Mouse (Mus musculus) frontal cortex, postnatal 25 days (tissue): Measurements from ENCODE around the gene Kmt5a.
A peak's percentile ranks its signal among the peaks of the same experiment; 100 is the strongest.
"Not testable (repeated sequence)": the region's sequence is repeated elsewhere in the genome, so short reads cannot be mapped to it uniquely, and the experiment has no call there.

Source experiments
- DNase-seq, 2 experiments: peaks; one replicate each; pipeline ENCODE4 v3.0.0; 2022; ENCODE audit warnings: low spot score in 2 of 2

The Kmt5a gene

DNA sequence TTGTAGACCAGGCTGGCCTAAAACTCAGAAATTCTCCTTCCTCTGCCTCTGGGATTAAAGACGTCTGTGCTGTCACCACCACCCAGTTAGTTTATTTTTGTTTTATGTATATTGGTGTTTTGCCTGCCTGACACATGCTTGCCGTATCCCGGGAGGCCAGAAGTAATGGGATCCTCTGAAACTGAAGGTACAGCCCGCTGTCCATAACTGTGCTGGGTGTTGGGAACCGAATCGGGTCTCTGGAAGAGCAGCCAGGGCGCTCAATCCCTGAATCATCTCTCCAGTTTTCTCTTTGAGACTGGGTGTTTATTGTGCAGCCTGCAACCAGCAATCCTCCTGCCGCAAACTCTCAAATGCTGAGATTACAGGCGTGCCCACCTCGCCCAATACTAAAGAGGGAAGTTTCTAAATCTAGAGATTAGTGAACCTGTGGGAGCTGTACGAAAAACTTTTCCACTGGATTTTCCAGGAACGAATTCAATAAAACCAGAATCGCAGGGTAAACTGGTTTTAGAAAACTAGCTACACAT is 42.8 kb downstream of the Kmt5a start:
- DNase-seq = no peak

DNA sequence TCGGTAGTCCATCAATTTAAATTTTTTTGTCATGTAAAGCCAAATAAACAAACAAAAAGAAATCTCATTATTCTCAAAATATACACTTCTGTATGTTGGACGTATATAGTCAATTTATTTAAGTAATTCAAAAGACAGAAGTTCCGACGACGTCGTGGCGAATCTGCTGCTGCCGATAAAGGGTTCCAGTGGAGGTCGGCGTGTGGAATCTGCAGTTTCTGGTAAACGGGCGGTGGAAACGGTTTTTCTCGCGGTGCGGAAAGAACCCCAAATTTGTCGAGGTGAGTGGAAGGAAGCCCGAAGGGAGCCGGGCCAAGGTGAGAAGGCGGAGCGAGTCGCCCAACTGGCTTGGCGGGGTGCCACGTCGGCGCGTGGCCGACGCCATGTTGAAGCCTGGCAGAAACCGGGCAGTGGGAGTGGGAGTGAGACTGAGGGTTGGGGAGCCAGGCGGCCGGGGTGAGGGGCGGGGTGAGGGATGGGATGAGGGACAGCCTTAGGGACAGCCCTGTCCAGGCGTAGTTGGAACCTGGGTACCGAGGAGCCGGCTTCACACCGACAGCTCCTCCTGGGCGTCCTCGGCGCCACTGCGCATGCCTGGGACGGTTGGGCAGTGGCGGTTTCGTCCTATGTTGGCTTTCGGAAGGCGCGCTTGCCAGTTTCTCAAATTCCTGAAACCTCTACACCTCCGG is 43.4 kb downstream of the Kmt5a start, which contains the start of gene Snrnp35:
Snrnp35 (plus strand) TSS at position 169 of the 689 bp plus-strand sequence.
- DNase-seq = peak; percentile 80 to 85

DNA sequence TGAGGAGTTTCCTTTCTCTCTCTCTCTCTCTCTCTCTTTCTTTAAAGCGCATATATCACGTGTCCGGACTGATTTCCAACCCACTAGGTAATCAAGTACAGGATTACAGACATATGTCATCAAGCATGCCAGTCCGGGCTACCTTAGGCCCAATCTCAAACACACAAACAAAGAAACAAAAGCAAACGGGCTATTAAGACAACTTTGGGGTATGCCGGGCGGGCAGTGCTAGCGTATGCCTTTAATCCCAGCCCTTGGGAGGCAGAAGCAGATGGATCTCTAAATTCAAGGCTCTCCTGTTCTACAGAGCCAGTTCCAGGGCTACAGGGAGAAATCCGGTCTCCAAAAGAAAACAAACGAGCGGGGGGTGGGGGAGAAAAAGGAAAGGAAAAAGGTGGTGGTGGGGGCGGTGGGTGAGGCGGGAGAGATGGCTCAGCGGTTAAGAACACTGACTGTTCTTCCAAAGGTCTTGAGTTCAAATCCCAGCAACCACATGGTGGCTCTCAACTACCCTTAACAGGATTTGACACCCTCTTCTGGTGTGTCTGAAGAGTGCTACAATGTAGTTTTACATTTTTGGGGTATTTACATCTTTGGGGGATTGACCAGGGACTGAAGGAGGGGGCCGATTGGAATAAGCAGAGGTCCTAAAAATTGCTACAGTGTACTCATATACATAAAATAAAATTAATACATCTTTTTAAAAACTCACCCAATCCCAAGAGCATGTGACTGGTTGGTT is 44.1 kb downstream of the Kmt5a start:
- DNase-seq = no peak

DNA sequence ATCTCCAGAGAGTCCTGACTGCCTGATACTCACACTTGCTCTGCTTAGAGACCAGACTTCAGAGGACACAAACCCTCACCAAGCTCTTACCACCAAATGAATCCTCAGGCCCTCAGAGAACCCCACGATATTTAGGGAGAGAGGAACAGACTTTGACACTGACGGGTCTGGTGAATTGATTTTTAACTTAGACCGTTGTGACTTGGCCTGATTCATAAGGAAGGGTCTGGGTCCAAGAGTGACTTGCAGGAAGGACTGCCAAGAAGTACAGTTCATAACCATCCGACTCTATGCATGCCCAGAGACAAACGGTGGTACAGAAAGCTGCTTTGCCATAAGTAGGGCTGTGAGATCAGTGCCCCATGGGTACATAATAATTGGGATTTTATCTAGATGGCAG is 45.9 kb downstream of the Kmt5a start:
- DNase-seq = no peak

DNA sequence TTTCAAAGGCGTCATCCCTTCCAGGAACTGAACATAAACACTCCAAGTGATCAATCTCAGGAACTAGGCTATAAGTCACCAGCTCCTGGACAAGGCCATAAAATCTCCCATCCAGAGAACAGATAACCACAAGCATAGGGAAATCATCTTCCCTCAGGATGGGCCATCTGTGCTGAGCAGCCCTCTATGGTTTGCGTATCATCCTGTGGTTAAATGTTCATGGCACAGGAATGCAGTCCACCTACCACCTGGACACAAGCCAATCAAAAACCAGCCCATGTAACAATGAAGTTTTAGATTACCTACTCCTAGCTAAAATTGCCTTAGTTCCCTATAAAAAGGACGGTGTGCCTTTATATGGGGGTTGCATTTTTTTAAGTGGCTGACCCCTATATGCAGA is 49.2 kb downstream of the Kmt5a start:
- no peak for DNase-seq

DNA sequence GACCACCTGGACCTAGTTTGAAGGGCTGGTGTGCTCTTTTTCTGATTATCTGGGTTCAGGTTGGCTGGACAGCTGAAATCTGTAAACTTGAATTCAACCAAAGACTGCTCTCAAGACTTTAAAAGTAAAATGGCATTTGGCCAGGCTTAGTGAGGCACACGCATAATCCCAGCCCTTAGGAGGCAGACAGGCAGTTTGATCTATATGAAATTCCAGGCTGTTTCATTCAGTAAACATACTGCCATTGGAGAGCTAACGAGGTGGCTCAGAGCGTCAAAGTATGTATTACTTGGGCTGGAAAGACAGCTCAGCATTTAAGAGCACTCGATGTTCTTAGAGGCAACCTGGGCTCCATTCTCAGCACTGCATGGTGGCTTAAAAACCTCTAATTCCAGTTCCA is 52.0 kb downstream of the Kmt5a start:
- DNase-seq = no peak

DNA sequence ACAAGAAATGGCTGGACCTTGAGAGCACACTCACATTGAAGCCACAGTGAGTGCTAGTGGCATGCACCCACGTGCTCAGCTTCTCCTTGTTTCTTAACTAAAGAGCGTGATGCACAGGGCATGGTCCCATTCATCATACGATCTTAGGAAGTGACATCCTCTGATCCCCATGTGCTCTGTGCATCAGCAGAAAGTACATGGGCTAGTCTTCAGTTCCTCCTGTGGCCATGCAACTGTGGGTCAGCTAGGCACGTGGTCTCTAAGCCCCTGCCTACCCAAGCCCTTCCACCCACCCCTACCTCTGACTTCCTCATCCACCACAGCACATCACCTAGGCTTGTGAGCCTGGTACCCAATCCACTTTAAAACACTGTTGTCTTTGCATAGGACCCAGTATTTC is 52.9 kb downstream of the Kmt5a start:
- no peak for DNase-seq

DNA sequence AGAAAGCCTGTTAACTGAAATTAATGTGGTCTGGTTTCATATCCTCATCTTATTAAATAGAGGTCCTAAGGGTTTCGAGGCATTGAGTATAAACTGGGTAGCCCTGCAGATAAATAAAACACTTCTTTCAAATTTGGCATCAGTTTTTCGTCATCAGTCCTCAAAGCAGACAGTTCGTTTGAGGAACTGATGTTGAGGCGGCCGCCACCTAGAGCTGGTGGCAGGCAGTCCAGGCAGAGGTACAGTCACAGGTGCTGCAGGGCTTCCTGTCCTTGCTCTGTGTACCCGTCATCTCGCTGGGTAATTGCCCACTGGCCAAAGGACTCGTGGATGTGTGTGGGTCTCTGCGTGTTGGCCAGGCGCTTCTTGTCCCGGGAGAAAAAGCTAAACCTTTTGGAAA is 53.7 kb downstream of the Kmt5a start:
- DNase-seq = no peak

DNA sequence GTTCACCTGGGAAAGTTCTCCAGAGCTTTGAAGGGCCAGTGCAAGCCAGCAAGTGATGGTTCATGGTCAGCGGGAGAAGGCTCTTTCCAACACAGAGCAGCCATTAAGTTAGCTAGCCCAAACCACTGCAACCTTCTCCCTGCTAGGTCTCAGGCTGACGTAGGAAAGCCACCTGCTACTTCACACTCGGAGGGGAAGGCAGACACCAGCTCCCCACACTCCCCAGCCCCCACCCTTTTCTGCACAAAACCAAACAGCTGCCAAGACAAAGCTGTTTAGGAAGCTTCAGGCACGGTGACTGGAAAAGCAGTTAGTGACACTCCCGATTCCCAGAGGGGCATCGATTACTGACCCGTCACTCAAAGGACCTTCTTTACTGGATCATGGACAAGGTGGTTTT is 55.8 kb downstream of the Kmt5a start:
- DNase-seq = no peak

DNA sequence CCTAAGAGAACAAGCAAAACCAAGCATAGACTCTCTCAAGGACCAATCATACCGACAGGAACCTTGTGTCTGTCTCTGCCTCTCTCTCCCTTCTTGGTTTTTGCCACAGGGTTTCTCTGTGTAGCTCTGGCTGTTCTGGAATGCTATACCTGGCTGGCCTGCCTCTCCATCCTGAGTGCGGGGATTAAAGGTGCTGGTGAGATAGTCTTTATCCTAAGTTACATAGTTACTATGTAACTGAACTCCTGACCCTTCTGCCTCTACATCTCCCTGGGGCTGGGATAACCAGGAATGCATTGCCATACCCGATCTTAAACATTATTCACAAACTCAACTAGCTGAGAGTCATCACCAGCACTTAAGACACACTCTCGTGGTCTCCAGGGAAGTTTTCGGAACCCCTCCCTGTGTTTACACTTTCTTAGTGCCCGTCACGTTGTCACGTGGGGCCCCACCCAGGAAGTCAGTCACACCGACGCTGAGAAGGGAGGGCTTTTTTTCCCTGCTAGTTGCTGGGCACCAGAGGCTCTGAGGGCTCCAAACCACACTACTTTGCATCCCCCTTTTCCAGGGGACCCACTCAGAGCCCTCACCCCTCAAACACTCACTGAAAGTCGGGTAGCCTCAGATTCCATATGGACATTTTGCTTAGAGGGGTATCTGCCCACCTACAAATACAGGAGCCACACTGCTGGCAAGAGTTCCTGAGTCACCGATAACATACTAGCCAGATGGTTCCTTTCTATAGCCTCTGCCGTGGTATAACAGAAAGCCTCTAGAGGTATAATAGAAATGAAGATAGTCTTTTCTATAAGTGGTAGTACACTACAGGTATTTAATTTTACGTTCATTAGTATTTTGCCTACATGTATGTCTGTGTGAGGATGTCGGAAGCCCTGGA is 57.1 kb downstream of the Kmt5a start:
- no peak for DNase-seq

DNA sequence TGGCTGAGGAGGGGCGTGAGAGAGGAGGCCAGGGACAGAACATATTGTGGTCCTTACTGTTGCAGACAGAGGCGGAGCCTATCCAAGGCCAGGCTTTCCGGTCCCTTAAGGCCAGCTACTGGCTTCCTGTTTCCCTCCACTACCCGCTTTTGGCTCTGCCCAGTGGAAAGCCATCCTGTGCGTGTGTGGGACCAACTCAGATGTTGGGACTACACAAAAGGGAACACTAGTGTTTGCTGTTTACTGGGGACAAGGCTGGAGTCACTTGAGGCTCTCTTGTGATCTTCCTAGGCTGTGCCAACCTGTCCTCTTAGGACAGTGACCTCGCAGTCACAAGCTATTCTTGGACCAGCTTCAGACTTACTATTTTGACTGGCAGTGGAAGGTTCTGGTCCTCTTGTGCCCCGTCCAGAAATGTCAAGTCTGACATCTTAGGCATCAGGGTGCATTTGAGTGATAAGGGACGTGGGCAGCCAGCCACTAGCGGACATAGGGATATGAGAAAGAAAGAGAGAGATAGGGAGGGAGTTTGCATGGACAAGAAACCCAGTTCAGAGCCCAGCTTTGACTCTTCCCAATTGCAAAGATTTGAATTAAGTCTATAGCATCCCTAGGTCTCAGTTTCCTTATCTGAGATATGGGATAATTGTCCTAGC is 58.6 kb downstream of the Kmt5a start:
- DNase-seq = no peak

DNA sequence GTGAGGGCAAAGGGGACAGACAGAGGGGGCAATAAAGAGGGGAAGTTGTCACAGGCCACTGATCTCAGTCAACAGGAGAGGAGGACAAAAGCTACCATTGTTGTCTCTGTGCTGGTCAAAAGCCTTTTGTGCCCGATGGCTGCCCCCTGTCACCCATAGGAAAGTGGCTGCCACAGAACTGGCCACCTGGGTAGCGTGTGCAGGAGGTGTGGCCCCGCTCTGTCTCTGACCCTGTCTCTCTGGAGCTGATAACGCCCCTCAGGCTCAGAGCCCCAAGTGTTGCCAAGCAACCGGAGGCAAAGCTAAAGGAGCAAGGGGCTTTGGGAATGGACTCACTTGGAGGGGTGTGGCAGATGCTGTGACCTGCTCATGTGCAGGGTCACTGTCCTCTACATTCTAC is 59.3 kb downstream of the Kmt5a start:
- no peak for DNase-seq

DNA sequence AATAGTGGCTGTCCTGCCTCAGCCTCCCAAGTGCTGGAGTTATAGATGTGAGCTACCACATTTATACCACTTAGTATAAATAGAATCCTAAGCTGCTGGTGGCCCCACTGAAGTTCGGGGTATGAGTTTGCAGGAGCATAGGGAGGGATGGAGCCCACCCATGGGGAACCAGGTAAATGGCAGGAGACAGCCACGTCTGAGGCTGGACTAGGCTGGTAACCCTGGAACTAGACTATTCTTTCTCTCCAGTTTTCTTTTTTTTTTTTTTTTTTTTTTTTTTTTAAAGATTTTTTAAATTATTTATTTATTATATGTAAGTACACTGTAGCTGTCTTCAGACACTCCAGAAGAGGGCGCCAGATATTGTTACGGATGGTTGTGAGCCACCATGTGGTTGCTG is 60.3 kb downstream of the Kmt5a start:
- not testable (repeated sequence) for DNase-seq

DNA sequence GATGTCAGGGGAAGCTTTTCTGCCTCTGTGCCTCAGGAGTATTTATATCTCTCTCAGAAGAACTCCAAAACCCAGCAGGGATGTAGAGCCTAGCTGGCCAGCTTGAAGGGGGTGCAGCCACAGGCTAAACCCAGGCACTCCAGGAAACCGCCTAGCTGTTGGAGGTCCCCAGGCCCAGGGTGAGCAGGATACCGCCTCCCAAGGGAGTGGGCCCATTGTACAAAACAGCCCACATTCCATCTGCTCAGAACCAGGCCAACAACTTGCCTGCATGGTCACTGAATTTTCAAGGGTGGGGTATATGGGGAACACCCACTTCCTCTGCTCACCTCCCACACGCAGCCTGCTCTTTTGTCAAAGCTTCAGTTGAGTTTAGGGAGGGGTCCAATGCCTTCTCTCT is 60.8 kb downstream of the Kmt5a start:
- DNase-seq = peak in 1 of 2 experiments; percentile 41

DNA sequence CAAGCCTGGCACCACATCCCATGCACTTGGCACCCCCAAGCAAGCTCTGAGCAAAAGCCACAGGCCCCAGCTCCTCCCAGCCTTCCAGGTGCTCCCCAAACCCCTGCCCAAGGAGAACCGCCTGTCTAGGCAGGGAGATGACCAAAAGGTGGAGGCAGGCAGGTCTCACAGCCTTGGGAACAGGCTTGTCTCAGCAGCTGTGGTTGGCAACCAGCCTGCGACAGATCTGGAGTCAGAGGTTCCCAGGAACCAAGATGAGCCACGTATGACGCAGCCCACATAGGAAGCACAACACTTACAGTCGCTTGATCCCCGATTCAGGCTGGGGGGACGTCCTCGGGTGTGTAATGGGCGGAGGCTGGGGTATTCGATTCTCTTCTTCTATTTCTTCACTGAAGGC is 61.8 kb downstream of the Kmt5a start:
- no peak for DNase-seq

DNA sequence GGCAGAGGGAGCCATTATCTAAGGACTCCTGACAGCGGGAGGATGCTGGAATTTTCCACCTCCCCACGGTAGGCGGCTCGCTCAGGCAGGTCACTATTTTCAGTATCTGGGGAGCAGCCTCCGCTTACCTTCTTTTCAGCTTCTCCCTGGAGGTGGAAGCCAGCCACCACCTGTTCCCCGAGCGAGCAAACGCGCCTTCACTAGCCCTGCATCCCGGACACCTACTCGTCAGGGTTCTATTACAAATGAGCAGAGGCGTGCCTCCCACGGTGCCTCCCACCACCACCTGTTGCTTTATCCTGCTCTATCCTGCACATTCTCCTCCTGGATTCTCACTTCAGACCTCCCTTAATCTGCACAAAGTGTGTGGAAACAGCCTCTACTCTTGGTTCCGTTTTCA is 64.0 kb downstream of the Kmt5a start:
- peak; percentile 68 to 73 for DNase-seq

DNA sequence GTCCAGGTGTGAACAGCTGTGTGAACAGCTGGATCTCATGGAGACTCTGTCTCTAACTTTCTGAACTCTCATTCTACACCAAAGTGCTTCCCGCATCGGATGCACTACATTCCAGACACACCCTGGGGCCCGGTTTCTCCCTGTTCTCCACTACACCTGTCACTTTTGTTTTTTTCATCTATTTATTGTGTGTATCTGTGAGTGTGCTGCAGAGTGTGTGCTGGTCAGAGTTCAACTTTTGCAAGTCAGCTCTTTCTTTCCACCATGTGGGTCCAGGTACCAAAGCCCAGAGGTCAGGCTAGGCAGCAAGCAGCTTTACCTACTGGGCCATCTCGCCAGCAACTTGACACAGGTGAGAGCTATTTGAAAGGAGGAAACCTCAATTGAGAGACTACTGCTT is 65.5 kb downstream of the Kmt5a start:
- no peak for DNase-seq

DNA sequence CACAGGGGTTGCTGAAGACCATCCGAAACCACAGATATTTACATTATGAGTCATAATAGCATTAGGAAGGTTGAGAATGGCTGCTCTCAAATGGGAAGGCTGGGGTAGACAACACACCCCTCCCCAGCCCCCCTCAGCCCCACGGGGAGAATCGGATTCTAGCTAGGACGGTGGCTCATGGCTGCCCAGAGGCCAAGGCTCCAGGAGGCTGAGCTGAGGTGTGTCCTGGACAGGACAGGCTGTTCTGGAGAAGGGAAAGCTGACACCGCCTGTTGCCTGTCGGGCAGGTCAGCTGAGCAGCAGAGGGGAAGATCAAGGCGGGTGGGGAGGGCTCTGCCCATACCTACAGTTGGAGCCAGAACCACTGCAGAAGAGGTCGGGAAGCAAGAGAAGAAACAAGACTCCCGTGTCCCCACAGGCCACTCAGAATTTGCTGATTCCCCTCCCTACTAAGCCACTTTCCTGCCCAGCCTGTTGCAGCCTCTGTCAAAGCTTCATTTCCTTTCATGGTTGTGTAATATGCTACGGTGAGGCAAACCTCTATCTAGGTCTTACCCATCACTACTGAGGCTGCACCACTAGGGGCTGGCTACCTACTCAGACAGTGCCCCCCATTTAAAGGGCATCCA is 67.1 kb downstream of the Kmt5a start:
- DNase-seq = no peak

DNA sequence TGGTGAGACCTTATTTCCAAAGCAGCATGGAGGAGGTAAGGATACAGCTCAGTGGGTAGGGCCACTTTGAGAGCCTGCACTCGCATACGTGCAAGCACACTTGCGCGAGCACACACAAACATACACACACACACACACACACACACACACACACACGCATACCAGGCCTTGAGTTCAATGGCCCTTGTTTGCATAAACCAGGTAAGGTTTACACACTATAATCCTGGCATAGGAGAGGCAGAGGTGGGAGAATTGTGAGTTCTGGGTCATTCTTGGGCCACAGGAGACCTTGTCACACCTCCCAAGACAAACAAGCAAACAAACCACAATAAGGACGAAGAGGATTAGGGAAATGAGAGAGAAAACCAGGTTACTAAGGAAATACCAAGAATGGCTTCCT is 69.5 kb downstream of the Kmt5a start:
- DNase-seq = no peak

DNA sequence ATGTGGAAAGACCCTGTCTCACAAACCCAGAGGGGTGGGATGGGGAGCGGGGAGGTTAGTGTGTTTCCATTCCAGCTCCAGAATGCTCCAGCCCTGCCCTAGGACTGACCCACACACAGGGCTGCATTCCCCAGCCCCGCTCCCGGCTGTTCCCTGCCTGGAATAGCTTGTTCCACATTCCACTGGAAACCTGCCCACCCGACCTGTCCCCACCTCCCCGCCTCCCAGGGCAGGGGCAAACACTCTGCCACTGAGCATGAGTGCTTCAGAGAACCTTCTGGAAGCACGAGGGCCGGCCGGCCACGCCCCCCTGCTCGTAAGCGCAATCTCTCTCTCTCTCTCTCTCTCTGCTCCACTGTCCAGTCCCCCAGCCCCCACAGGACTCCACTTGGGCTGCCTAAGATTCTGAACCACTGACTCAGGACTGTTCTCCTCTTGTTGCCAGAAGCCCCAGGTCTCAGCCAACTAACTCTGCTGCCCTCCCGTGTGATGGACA is 70.1 kb downstream of the Kmt5a start:
- DNase-seq = no peak

DNA sequence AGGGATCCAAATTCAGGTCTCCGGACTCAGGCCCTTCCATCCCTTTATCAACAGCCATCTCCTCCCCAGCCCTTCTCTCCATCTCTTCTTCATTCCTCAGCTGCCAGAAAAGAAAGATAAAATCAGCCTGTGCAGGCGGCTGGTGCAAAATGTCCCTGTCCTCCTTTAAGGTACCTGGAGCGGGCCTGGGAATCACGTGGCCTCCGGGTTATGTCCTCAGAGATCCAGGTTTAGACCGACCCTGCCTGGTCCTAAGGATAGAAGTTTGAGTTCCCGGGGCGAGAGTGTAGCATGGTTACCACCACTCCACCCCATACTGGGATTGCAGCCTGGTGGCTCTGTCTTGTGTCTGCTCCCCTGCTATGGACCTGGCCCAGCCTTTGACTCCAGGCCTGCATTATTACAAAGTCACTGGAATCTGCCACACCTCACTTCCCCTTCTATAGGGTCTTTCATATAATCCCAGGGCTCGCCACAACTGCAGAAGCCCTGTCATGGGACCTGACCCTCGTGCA is 70.9 kb downstream of the Kmt5a start:
- DNase-seq = no peak
